Mouse (Mus musculus): ENCODE data around the gene Trp53inp2. TPM values are rescaled to one million over a fixed set of nuclear protein-coding genes. Genes with fewer than 3 reads are reported as not detected.

Gene Trp53inp2
- polyA plus RNA-seq, 2 experiments, result 1.9 to 2.2 TPM

- Histone ChIP-seq H3K9ac (replicated peaks) (no peak overlapping the region), H3K4me1 (replicated peaks; ENCODE audit: control insufficient read depth in 2 of 2, insufficient read depth in 2 of 2, low read length in 1 of 2) (no peaks in the 10 kb centered on the region), H3K4me2 (ENCODE audit: low read depth) (no peak overlapping the region), H3K27me3 (ENCODE audit: control insufficient read depth, insufficient read depth, low read length) (no peaks in the 10 kb centered on the region), H3K9me3 (ENCODE audit: control insufficient read depth, low read length) (no peaks in the 10 kb centered on the region), H3K36me3 (replicated peaks; ENCODE audit: control insufficient read depth, insufficient read depth, low read depth) (peaks cover 8% of the 10 kb centered on the region), H3K27ac (no peak overlapping the region), H3K4me3 (ENCODE audit: insufficient read depth in 1 of 2, low read depth in 2 of 2, low read length in 2 of 2) (no peak overlapping the region)
- DNase-seq (ENCODE audit: low read depth in 3 of 3, low spot score in 3 of 3) (no peak), ATAC-seq (ENCODE audit: insufficient read depth) (no peak)
- 75% methylated on average over 2 of the region's 2 CpGs for WGBS (ENCODE audit: insufficient replicate concordance)
- no peak for TF ChIP-seq EP300 (IDR thresholded peaks at IDR 0.05; ENCODE audit: low read depth)
- TF ChIP-seq CTCF (IDR thresholded peaks at IDR 0.05; ENCODE audit: low read depth), result no peak
Observed at GRCm38 (mm10) chr2:155388573-155388972, 7.7 kb downstream of the Trp53inp2 start.

DNA sequence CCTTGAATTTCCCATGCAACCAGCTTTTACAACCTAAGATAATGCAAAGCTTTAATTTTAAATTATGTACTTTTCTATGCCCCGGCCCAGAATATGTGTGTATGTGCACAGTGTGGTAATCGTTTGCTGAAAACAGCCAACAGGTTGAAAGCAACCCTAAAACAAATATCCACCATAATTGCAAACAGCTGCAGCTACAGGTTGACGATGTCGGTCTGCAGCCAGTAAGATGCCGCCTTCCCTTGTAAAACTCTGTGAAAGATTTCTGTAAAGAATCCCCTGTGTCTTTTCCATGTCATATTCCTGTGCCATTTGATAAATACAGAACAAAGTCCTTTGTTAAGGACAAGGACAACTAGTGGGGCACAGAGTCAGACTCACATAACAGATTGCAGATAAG is 13.7 kb downstream of the Trp53inp2 start:
- Histone ChIP-seq H3K4me2 (ENCODE audit: low read depth) (no peak overlapping the region), H3K4me1 (replicated peaks; ENCODE audit: control insufficient read depth in 2 of 2, insufficient read depth in 2 of 2, low read length in 1 of 2) (no peaks in the 10 kb centered on the region), H3K36me3 (replicated peaks; ENCODE audit: control insufficient read depth, insufficient read depth, low read depth) (peaks cover 9% of the 10 kb centered on the region), H3K9me3 (ENCODE audit: control insufficient read depth, low read length) (no peaks in the 10 kb centered on the region), H3K4me3 (ENCODE audit: insufficient read depth in 1 of 2, low read depth in 2 of 2, low read length in 2 of 2) (no peak overlapping the region), H3K27me3 (ENCODE audit: control insufficient read depth, insufficient read depth, low read length) (no peaks in the 10 kb centered on the region), H3K9ac (replicated peaks) (no peak overlapping the region), H3K27ac (no peak overlapping the region)
- DNase-seq (ENCODE audit: low read depth in 3 of 3, low spot score in 3 of 3), result no peak
- WGBS (ENCODE audit: insufficient replicate concordance), result 79% methylated on average over 5 of the region's 5 CpGs
- no peak for ATAC-seq (ENCODE audit: insufficient read depth)
- TF ChIP-seq CTCF (IDR thresholded peaks at IDR 0.05; ENCODE audit: low read depth) (no peak), EP300 (IDR thresholded peaks at IDR 0.05; ENCODE audit: low read depth) (no peak)

GRCm38 (mm10) chr2:155400276-155400675 is 19.4 kb downstream of the Trp53inp2 start:
- Histone ChIP-seq H3K9me3 (ENCODE audit: control insufficient read depth, low read length) (no peaks in the 10 kb centered on the region), H3K4me3 (ENCODE audit: insufficient read depth in 1 of 2, low read depth in 2 of 2, low read length in 2 of 2) (no peak overlapping the region), H3K4me2 (ENCODE audit: low read depth) (no peak overlapping the region), H3K9ac (replicated peaks) (no peak overlapping the region), H3K27ac (no peak overlapping the region), H3K27me3 (ENCODE audit: control insufficient read depth, insufficient read depth, low read length) (no peaks in the 10 kb centered on the region), H3K36me3 (replicated peaks; ENCODE audit: control insufficient read depth, insufficient read depth, low read depth) (peaks cover 4% of the 10 kb centered on the region), H3K4me1 (replicated peaks; ENCODE audit: control insufficient read depth in 2 of 2, insufficient read depth in 2 of 2, low read length in 1 of 2) (no peaks in the 10 kb centered on the region)
- ATAC-seq (ENCODE audit: insufficient read depth) (no peak), DNase-seq (ENCODE audit: low read depth in 3 of 3, low spot score in 3 of 3) (no peak)
- TF ChIP-seq CTCF (IDR thresholded peaks at IDR 0.05; ENCODE audit: low read depth), result no peak
- no peak for TF ChIP-seq EP300 (IDR thresholded peaks at IDR 0.05; ENCODE audit: low read depth)

- Histone ChIP-seq H3K9me3 (ENCODE audit: control insufficient read depth, low read length) (no peaks in the 10 kb centered on the region), H3K4me2 (ENCODE audit: low read depth) (no peak overlapping the region), H3K9ac (replicated peaks) (no peak overlapping the region), H3K27me3 (ENCODE audit: control insufficient read depth, insufficient read depth, low read length) (no peaks in the 10 kb centered on the region), H3K27ac (no peak overlapping the region), H3K4me3 (ENCODE audit: insufficient read depth in 1 of 2, low read depth in 2 of 2, low read length in 2 of 2) (no peak overlapping the region), H3K36me3 (replicated peaks; ENCODE audit: control insufficient read depth, insufficient read depth, low read depth) (peaks cover 12% of the 10 kb centered on the region), H3K4me1 (replicated peaks; ENCODE audit: control insufficient read depth in 2 of 2, insufficient read depth in 2 of 2, low read length in 1 of 2) (no peaks in the 10 kb centered on the region)
- TF ChIP-seq EP300 (IDR thresholded peaks at IDR 0.05; ENCODE audit: low read depth) (no peak), CTCF (IDR thresholded peaks at IDR 0.05; ENCODE audit: low read depth) (no peak)
- WGBS (ENCODE audit: insufficient replicate concordance), result 84% methylated on average over 4 of the region's 4 CpGs
- DNase-seq (ENCODE audit: low read depth in 3 of 3, low spot score in 3 of 3) (no peak), ATAC-seq (ENCODE audit: insufficient read depth) (no peak)
Observed at GRCm38 (mm10) chr2:155401926-155402325, 21.1 kb downstream of the Trp53inp2 start.

- Histone ChIP-seq H3K27me3 (ENCODE audit: control insufficient read depth, insufficient read depth, low read length) (no peaks in the 10 kb centered on the region), H3K4me2 (ENCODE audit: low read depth) (no peak overlapping the region), H3K9me3 (ENCODE audit: control insufficient read depth, low read length) (no peaks in the 10 kb centered on the region), H3K9ac (replicated peaks) (no peak overlapping the region), H3K27ac (no peak overlapping the region), H3K36me3 (replicated peaks; ENCODE audit: control insufficient read depth, insufficient read depth, low read depth) (peaks cover 21% of the 10 kb centered on the region), H3K4me3 (ENCODE audit: insufficient read depth in 1 of 2, low read depth in 2 of 2, low read length in 2 of 2) (no peak overlapping the region), H3K4me1 (replicated peaks; ENCODE audit: control insufficient read depth in 2 of 2, insufficient read depth in 2 of 2, low read length in 1 of 2) (no peaks in the 10 kb centered on the region)
- DNase-seq (ENCODE audit: low read depth in 3 of 3, low spot score in 3 of 3) (no peak), ATAC-seq (ENCODE audit: insufficient read depth) (no peak)
- no peak for TF ChIP-seq CTCF (IDR thresholded peaks at IDR 0.05; ENCODE audit: low read depth)
- no peak for TF ChIP-seq EP300 (IDR thresholded peaks at IDR 0.05; ENCODE audit: low read depth)
- 71% methylated on average over 1 of the region's 1 CpGs for WGBS (ENCODE audit: insufficient replicate concordance)
Observed at GRCm38 (mm10) chr2:155404635-155405034, 23.8 kb downstream of the Trp53inp2 start.
